Mouse (Mus musculus) neutrophil, adult 65 days (primary cell): ENCODE measurements around the gene Itih3. TPM values are rescaled to one million over a fixed set of nuclear protein-coding genes. Genes with fewer than 3 reads are reported as not detected.

ENCODE experiments used
- total RNA-seq: library from RNA; stranded (reverse); gene quantifications from 2 replicates; pipeline ENCODE4 v1.2.4, GENCODE M21; 2023

Gene Itih3
- not detected in 2 replicates for total RNA-seq

GRCm38 (mm10) chr14:30923375-30924105, at the start of gene Itih3:
TSS of gene Itih3 (minus strand) at chr14:30923760.

GRCm38 (mm10) chr14:30951154-30951825, 27.7 kb upstream of the Itih3 start, which contains the start of gene Nek4:
TSS of gene Nek4 (plus strand) at chr14:30951377.

DNA sequence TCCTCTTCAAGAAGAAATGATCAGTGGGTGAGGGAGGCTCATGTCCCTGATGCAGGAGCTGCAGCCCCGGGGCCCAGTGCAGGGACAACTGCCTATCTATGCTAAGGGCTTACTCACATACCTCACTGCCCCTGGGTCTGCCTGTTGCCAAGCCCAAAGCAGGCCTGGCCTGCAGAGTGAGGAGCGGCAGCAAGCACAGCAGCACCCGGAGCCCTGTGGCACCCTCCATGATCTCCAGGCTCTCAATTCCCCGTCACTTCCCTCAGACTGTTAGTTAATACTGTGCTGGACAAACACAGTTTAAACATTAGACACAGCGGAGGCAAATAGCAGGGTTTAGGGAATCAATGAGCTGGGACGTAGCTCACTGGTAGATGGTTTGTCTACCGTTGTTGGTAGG, 19.5 kb upstream of the Itih3 start, which contains the start of gene Itih1:
Gene Itih1 (minus strand): TSS at position 252 of the 400 bp plus-strand sequence.

GRCm38 (mm10) chr14:30886204-30886603, 37.4 kb downstream of the Itih3 start, which contains the start of gene Itih4:
TSS of gene Itih4 (plus strand) at chr14:30886476.

GRCm38 (mm10) chr14:30878958-30879571, 44.5 kb downstream of the Itih3 start, which contains the start of gene Mustn1:
TSS of gene Mustn1 (plus strand) at chr14:30879200.

Other genes starting within 250 kb of the Itih3 start
- 11.6 and 15.1 TPM in 2 replicates for gene Sfmbt1, start 208.9 kb downstream of the Itih3 start, total RNA-seq
- gene Tmem110, start 98.2 kb downstream of the Itih3 start, total RNA-seq = 8.3 and 14.1 TPM in 2 replicates
- 0.75 and 0.76 TPM in 2 replicates for gene Mustn1, start 44.6 kb downstream of the Itih3 start, total RNA-seq
- 0.20 TPM in 1 of 2 replicates, not detected in the other for gene Itih4, start 37.3 kb downstream of the Itih3 start, total RNA-seq
- gene Itih1, start 19.5 kb upstream of the Itih3 start, total RNA-seq = not detected in 2 replicates
- 3.1 and 3.5 TPM in 2 replicates for gene Nek4, start 27.6 kb upstream of the Itih3 start, total RNA-seq
- gene Glt8d1, start 77.6 kb upstream of the Itih3 start, total RNA-seq = 8.4 and 12.4 TPM in 2 replicates
- gene Spcs1, start 77.9 kb upstream of the Itih3 start, total RNA-seq = 59.1 and 72.8 TPM in 2 replicates
- gene Pbrm1, start 95.4 kb upstream of the Itih3 start, total RNA-seq = 42.1 and 50.9 TPM in 2 replicates
- gene Gnl3, start 95.4 kb upstream of the Itih3 start, total RNA-seq = 49.8 and 60.7 TPM in 2 replicates
- gene Smim4, start 205.2 kb upstream of the Itih3 start, total RNA-seq = 42.6 and 43.8 TPM in 2 replicates
- gene Nt5dc2, start 207.3 kb upstream of the Itih3 start, total RNA-seq = 8.7 and 10.4 TPM in 2 replicates
- gene Stab1, start 244.9 kb upstream of the Itih3 start, total RNA-seq = 5.0 and 10.1 TPM in 2 replicates